Mouse (Mus musculus) lung, postnatal 25 days (tissue): ENCODE results near the gene Chchd2.

Experiments used
- DNase-seq: peaks from one replicate; pipeline ENCODE4 v3.0.0; 2022; ENCODE audit warnings: low spot score

The Chchd2 gene

DNA sequence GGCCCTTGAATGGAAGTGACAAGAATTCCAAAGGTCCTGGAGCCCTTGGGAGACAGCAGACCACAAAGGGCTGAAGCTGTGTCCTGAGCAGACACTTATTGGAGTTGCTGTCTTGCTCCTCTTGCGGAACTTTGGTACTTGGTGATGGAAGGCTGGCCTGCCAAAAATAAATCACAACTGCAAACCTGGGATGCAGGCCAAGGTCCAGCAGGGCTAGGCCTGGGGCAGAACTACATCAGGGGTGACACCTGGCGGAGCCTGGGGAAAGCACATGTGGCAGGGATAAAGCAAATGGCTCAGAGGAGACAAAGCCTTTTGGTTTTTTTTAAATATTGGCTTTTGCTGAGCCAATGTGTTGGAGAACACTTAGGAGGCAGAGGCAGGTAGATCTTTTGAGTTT is 8.3 kb downstream of the Chchd2 start:
- DNase-seq: peak; percentile 31

DNA sequence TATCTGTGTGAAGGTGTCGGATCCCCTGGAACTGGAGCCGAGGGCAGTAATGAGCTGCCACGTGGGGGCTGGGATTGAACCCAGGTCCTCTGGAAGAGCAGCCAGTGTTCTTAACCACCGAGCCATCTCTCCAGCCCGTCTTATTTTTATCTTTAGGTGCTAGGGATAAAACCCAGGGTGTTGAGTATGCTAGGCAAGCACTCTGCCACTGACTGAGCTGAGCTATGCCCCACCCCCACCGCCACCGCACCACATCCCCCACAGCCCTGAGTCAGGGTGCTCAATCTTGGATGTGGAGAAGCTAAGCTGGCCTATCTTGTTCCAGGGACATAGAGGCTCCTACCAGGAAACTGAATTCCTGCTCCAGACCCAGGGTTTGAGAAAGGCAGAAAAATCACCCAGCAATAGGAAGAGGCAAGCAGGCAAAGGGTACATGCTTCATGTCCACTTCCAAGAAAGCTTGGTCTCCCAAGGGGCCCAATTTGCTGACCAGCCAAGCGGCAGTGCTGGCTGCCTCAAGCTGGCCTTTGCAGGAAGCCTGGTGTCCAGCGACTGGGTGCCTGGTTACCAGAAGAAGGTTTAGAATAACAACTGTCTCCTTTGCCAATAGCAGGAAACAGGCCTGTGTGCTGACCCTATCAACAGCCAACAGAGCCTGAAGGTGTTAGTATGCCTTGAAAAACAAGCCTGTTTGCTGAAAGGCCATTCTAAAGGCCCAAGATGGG is 9.4 kb downstream of the Chchd2 start:
- no peak for DNase-seq

DNA sequence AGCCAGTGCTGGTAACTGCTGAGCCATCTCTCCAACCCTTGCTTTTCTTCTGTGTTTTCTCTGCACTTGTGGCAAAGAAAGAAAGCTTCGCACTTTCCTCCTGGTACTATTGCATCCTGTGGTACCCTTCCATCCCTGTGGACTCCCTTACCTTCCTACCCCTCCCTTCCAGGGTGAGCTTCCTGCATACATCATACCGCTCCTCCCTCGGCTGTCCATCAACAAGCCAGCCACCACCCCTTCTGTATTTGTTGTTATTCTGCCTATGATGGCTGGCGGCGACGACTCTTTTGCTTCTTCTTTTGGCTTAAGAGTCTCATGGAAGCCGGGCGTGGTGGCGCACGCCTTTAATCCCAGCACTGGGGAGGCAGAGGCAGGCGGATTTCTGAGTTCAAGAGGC is 12.2 kb downstream of the Chchd2 start:
- no peak for DNase-seq

DNA sequence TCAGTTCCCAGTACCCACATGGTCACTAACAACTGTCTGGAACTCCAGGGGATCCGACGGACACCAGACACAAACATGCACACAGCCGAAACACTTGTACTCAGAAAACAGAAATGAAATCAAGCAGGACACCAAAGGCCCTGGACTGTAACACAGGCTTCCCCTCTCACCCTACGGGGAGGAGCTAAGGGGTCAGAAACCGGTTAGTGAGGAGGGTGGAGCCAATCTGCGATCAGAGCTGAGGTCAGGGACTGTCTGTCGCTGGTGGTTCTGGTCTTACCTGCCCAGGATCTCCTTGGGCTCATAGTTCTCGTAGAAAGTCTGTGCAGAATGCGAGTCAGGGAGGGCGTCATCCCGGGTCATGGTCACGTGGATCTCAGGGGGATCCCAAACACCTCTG is 13.3 kb downstream of the Chchd2 start:
- DNase-seq: no peak

DNA sequence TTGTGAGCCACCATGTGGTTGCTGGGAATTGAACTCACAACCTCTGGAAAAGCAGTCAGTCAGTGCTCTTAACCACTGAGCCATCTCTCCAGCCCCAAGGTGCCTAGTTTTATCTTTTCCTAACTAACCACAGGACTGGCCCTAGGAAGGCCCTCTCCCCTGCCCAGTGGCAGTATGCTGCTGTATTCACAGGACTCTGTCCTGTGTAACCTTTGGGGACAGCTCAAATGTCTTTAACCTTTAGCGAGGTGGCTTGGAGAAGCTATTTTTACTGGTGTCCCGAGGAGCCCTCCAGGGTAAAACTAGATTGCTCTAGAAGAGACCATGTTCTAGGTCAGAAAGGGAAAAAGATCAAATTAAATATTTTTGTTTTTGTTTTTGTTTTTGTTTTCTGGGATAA is 16.0 kb downstream of the Chchd2 start:
- no peak for DNase-seq

DNA sequence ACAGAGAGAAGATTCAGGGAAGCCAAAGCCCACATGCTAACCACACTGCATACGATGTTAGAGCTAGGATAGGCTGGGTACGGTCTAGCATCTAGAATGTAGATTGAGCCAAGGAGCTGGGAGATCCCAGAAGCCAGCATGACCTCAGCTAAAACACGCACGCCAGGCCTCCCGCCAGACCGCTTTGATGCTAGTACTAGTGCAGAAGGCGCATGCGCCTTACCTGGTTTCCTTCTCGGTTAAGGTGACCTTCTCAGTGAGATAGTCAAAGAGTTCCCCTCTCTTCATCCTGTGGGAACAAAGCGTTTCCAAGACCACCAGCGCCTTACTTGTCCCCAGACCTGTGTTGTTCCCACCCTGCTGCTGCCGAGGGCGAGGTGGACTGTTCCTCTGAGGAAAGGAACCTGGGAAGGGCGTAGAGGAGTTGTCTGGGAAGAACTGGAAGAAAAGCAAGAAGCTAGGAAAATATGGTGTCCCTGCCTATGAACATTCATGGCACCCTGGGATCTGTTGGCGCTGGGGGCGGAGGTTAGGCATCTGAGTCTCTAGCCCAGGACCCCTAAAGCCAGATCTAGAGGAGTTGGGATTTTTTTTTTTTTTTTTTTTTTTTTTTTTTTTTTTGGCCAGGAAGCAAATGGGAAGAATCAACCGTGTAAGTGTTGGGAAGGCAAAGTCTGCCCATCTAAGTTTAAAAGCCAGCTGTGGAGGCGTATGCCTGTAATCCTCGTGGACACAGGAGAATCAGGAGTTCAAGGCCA is 17.9 kb downstream of the Chchd2 start:
- no peak for DNase-seq

DNA sequence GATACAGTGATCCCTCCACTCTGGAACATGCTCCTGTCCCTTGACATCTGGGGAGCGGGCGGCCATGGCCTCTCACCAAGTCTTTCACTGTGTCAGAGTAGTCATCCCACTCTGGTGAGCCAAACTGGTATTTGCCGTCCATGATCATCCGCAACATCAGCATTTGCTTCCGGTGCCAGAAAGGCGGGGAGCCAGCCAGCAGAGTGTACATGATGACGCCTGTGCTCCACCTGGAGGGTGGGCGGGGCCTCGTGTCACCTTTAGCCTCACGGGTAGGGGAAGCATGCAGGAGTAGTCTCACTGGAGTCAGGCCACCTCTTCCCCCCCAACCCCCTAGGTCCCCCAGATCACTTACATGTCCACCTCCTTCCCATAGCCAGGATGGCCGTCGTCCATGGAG is 21.4 kb downstream of the Chchd2 start:
- DNase-seq: no peak

DNA sequence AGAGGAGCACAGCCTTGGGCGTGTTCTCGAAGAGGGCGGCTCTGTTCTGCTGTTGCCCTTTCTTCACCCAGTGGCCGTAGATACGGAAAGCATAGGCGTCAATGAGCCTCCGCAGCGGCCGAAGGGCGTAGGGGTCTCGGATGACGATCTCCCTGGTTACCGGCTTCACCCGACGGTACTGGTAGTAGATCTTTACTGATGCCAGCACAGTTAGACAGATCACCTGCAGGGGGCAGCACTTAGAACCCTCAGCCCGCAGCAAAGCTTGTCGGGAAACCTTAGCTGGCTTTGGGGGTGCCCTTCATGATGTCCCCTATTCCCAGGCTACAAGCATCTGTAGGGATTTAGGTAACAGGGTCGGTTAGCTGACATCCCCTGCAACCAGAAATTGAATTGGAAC is 22.8 kb downstream of the Chchd2 start:
- DNase-seq: peak; percentile 16

DNA sequence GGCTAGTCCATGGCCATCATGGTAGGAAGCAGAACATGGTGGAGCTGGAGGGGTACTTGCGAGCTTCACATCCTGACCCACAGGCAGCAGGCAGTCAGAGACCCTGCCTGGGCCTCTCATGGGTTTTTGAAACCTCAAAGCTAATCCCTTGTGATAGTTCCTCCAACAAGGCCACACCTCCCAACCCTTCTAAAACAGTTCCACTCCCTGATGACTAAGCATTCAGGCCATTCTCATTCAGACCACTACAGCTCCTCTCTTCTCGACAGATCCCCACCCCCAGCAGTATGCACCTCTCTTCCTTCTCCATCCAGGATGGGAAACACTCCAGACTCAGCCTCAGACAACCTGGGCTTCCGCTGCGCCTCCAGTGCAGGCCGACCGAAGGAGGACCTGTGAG is 24.9 kb downstream of the Chchd2 start:
- DNase-seq: no peak

DNA sequence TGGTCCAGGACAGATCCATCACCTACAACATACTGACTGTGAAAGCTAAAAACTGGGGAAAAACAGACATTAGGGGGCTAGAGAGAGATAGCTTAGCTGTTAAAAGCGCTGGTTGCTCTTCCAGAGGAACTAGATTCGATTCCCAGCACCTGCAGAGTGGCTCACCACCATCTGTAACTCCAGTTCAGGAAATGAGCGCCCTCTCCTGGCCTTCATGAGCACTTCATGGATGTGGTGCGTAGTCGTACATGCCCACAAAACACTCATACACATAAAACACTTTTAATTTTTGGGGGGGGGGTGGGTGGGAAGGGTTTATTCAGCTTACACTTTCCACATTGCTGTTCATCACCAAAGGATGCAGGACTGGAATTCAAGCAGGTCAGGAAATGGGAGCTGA is 30.9 kb downstream of the Chchd2 start:
- no peak for DNase-seq

DNA sequence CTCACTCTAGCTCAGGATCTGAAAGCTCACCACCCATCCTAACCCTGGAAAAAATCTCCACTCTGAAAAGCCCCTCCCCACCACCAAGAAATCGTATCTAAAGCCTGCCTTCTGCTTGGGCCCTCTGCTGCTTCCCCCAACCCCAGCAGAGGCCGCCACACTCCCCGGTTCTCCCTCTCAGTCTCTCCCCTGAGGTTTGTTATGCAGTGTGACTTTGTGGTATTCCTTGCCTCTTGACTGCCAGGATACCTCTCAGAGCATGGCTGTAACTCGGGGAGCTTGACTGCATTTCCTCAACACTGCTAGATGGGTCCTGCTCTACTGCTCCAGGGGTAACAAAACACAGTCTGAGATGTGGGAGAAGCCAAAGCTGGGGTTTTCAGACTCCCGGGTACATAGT is 32.1 kb downstream of the Chchd2 start:
- DNase-seq: no peak

DNA sequence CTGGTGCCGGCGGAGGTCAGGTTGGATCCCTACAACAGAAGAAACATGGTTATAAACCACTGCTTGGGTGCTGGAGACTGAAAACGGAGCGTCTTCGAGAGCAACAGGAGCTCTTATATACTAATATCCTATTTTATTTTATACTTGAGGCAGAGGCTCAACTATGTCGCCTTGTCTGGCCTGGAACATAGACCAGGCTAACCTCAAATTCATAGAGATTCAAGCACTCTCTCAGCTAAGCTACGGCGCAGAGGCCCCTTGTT is 39.8 kb downstream of the Chchd2 start:
- DNase-seq: no peak

DNA sequence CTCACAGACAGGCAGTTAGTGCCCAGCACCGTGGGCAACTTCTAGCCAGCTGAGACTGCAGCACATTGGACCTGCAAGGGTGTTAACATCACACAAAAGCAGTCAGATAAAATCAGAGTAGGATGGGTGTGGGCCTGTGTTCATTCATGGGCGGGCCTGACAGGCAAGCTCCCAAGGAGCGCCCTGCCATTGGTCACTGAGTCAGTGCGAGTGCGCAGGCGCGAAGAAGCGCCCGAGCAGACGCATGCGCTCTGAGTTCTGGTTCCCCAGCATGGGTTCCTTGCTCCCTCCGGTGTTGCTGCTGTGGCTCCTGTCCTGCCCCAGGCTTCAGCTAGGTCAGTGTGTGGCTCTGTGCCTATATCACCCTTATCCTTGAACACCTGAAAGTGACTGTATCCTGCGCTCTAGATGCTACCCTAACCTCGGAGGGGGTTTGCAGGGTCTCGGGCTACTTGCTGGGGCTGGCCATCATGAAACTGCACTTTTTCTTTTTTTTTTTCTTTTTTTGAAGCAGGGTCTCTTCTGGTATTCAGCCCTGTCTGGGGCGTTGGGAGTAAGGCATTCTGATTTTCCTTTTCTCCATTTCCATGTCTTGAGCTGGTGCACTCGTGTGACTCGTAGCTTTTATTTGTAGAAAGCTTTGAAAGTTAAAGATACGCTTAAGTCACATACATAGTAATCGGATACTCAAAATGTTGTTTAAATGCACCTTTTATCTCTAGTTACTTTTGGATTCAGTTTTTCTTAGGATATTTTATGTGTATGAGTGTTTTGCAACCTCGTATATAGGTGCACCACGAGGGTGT is 40.3 kb downstream of the Chchd2 start, which contains the start of gene Sumf2:
TSS of gene Sumf2 (plus strand) at position 235 of the 806 bp plus-strand sequence.
- DNase-seq: peak; percentile 96

DNA sequence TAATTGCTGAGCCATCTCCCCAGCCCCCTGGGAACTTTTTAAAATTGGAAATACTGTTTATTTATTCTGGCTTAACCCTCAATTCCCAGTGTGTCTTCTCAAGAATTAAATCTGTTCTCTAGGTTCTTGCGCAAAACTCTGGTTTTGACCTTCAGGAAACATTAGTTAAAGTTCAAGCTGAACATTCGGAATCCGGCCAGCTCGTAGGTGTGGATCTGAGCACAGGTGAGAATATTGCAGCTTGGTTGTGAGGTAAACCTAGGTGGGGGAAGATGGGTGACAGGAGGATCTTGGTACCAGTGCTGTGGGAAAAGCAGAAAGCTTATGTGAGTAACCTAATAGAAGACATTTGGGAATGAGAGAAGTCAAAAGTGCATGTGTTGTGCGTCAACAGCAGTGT is 42.4 kb downstream of the Chchd2 start:
- no peak for DNase-seq
